Mouse (Mus musculus) adrenal gland, postnatal 14 days (tissue): ENCODE measurements at regions not wholly inside any gene's neighbourhood (a gene's known extent, or its start where the extent isn't known, plus 50 kb on each side); places are given as distances from the start of the nearest gene placed in this dataset.

Experiments used
- DNase-seq: peaks from one replicate; pipeline ENCODE4 v3.0.0; 2021; ENCODE audit warnings: mixed read lengths

DNA sequence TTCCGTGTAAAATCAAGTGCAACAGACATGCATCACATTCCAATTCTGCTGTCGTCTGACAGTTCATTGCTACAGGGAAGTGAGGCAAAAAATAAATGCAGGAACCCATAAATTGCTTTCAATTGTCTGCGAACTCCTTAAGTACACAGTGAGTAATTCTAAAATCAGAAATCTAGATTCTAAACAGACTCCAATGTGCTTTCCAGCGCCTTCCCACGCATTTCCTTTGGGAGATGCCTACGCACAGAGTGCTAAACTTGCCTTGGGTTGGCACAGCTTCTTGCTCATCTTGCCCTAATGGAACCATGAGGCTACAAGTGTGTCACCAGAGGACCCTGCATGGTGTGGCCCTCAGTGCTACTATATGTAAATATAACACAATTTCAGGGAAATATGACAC is 212.6 kb downstream of the Samd5 start:
- no peak for DNase-seq

GRCm38 (mm10) chr10:9459145-9459544 is 215.9 kb downstream of the Samd5 start:
- no peak for DNase-seq

DNA sequence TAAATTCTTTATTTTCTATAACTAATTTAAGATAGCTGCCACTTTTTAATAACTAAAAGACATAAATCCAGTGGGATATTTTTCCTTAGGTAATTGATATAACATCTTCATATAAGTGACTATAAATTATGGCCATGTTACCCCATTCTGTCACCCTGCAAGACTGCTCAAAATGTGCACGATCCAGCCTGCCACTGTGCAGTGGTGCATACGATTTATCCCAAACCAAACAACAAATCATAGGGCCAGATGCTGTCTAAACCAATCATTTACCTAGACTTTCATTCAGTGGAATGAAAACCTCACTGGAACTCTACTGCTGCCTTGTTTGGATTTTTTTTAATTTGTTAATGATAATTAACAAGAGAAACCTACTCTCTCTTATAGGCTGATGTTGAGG is 216.5 kb downstream of the Samd5 start:
- no peak for DNase-seq

DNA sequence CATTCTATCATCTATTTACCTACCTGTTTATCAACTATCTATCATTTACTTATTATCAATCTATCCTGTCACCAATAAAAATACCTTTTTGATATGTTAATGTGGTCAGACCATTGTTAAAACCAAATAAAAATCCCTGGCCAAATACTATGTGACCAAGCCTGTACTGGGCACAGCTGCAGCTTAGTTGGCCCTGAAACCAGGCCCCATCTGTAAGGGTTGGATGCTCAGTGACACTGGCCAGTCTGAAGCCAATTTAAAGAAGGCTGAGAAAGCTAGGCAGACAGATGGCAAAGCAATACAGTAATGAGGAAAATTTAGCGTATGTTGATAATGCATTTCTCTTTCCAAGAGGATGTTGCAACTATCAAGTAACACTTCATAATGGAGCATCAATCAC is 217.8 kb downstream of the Samd5 start:
- no peak for DNase-seq

DNA sequence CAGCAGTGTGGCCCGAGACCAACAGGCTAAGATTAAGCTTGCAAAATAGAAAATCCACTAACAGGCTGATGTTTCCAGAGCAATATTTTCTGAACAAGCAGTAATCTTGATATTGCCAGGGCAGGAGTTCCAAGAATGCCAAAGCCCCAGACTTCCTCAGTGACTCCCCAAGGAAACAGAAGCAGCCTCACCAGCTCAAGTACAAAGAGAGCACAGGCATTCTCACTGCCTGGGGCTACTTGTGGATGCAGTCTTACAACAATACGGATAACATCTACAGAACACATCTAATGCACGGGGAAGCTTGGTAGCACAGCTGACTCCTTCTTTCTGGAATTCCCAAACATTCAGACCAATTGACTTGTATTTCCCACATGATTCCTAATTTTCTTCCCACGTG is 235.9 kb downstream of the Samd5 start:
- no peak for DNase-seq

DNA sequence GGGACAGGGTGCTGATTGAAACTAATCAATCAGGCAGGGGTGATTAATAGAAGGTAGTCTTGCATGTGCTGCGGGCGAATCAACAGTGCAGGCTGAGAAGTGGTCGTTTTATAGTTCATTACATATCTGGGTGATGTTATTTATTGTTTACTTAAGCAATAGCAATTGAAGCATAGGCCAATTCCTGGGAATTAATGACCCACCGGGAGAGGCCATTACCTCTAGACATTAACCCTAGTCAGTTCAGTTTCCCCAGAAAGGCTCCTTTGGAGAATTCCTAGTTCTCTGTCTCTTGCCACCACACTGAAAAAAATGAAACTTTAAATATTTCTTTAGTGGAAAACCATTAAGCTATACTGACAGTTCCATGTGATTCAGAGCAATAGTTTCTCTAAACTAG is 236.6 kb downstream of the Samd5 start:
- DNase-seq, result no peak

- no peak for DNase-seq
Observed at GRCm38 (mm10) chr10:9429085-9429484, 245.9 kb downstream of the Samd5 start.

GRCm38 (mm10) chr10:9420741-9421140 is 254.3 kb downstream of the Samd5 start:
- DNase-seq, result no peak

DNA sequence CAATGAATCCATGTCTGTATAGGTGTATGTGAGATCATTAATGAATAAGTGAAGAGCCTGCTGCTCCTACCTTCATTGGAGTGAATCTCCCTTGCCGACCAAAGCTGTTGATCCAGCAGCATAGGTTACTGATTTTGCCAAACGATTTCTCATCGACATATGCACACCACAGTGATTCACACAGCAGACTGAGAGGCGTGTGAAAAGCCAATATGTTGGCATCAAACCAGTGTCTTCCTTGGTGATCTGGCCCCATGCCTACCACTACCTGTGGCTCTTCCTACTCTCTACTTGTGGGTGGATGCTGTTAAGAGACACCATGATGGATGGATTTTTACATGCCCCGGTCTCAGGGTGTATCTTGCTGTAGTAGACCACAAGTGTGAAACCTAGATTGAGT is 258.3 kb downstream of the Samd5 start:
- DNase-seq, result no peak

DNA sequence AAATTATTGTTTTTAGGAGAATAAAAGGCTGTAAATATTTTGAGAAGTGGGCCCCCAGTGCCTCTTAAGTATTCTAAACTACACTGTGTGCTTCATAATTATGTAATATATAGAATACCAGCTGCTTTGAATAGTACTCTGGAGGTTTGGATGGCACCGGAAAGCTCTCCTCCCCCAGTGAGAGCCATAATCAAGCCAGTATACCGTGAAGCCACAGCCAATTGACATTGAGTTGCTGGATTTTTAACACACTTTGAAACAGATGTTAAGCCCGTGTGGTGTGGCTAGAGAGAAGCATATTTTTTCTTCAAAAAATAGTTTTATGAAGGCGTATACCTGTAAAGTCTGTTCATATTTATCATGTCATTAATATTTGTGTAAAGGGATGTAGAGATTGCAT is 268.9 kb downstream of the Samd5 start:
- DNase-seq, result no peak

DNA sequence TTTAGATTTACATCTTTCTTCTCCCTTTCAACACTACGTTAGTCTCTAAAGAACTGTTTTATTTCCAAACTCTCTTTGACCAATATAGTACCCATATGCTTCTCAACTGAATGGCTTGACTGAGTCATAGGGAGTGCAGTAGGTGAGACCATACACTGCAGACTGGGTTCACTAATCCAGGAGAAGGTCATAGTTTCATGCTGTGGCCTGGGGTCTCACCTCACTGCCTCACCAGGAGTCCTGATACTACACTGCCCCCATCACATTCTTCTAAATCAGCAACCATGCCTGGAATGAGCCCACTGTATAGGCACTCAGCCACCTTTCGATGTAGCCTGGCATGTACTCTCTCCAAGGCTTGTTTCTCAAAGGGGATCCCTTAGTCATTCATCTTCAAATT is 269.6 kb downstream of the Samd5 start:
- DNase-seq, result no peak

DNA sequence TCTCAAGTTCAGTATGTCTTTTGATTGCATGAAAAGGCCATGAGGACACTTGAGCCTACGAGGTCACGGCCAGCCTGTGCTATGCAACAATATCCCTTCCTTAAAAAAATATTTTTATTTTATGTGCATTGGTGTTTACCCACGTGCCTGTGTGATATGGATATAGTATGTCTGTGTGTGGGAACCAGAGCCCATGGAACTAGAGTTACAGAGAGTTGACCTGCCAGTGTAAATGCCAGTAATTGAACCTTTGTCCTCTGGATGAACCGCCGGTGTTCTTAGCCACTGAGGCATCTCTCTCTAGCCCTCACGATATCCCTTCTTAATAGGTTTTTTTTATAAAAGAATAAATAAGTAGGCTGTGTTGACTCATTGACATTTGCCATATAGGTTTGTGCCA is 270.0 kb downstream of the Samd5 start:
- DNase-seq, result no peak

DNA sequence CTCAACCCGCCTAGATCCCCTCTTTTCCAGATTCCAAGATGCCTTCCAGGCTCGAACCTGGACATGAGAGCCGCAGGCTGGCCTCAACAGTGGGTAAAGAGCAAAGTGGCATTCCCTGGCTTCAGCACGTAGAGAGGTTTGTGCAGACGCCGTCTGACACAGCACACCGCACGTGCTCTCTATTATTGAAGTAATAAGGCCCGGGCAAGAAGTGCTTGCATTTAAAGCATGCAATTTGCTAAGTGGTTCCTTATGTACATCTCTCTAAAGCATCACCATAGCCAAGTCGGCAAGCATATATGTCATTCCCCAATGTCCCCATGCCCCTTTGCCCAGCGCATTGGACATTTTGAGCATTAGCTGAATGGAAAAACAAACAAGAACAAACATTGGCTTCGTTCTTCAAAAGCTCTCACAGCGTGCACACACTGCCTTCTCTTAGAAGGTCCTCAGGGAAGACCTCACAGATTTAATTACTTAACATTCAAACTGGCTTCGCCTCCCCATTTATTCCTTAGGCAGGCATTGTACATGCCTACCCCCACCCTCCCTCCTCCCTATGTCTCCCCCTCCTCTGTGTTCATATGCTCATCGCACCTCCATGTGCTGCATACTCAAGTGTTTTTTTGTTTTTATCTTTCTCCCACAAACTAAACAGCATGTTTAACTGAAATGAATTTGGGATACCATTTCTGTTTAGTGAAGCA is 273.9 kb downstream of the Samd5 start:
- DNase-seq, result no peak

DNA sequence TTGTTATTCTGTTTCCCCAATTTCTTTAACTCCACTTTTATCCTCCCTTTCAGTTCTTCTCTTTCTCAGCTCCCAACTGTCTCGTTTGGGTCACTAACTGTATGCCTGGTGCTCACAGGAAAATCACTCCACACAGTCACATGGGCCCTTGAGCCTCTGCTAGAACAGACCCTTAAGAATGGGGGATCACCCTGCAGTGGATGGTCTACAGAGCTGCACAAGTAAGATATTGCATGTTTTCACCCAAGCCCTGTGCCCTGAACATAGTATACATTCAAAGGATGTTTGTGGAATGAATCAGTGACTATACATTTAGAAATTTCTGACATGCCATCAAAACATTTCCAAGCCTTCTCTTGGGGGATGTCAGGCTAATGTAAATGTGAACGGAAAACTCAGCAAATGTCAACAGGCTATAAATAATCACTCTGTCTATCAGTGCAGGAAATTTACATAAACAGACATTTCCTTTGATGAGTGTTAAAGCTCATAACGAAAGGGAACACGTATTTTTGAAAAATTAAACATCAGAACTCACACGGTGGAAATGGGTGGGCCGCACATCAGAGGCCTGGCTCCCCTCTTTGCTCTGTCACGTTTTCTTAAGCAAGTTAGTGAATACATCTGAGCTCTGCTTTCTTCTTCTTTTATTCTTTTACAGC is 297.4 kb downstream of the Samd5 start:
- DNase-seq, result no peak

GRCm38 (mm10) chr10:9362306-9362865 is 312.6 kb downstream of the Samd5 start:
- no peak for DNase-seq

DNA sequence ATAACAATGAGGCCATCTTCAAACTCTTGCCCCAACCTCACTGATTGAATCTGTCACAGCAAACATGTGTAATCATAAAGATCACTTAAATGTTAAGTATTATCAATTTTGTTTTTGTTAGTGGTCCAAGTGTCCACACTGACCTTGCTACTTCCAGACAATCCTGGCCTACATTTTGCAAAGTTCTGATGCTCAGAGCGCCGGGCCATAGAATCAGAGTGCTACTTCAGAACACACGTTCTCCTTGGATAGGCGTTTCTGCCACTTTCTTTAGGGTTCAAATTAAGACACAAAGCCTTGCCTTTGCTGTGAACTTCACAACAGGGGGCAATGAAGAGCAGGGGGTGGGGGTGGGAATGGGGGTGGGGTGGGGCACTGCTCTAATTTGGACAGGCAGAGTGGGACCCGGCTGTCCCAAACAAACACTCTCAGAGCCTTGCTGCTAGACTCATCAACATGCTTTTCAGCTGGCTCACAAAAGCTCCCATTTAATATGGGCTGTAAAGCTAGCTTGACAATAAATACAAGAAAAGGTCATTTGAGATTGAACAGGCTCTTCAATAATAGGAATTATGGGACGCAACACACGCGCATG is 336.7 kb downstream of the Samd5 start:
- DNase-seq, result no peak

- no peak for DNase-seq
Observed at GRCm38 (mm10) chr10:9334245-9334845, 340.7 kb downstream of the Samd5 start.

DNA sequence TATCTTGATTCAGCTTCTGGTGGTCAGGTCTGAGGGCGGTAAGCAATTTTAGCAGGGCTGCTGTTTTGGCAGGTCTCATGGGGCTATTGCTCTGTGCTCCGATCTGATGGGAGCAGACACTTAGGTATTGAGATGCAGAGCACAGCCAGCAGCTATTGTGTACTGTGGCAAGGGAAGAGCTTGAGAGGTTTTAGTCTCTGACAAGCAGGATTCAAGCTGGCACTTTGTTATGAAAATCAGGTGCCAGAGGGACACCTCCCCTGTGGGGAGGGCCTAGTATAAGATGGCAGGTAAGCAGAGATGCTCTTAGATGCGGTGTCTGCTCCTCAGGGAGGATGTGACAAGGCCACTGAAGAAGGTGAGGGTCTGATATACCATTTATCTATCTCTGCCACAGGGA is 343.3 kb downstream of the Samd5 start:
- no peak for DNase-seq

GRCm38 (mm10) chr10:9328324-9328723 is 346.7 kb downstream of the Samd5 start:
- no peak for DNase-seq

- peak; percentile 60 for DNase-seq
Observed at GRCm38 (mm10) chr10:9327881-9328280, 347.1 kb downstream of the Samd5 start.

DNA sequence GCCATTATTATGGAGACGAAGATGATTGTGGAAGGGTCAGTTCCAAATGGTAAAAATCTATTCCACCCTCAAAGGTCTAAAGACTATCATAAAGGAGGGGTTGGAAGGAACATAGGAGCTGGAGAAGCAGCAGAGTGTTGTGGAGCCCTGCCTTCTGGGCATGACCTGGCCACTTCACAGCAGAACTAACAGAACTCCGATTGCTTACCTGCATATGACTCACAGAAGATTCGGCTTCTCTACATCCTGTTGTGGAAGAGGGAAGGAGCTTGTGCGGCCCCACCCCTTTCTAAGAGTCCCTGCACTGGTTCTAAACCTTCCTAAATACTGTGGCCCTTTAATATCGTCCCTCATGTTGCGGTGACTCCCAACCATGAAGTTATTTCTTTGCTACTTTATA is 362.7 kb downstream of the Samd5 start:
- no peak for DNase-seq

- DNase-seq, result no peak
Observed at GRCm38 (mm10) chr10:9310346-9310745, 364.7 kb downstream of the Samd5 start.

DNA sequence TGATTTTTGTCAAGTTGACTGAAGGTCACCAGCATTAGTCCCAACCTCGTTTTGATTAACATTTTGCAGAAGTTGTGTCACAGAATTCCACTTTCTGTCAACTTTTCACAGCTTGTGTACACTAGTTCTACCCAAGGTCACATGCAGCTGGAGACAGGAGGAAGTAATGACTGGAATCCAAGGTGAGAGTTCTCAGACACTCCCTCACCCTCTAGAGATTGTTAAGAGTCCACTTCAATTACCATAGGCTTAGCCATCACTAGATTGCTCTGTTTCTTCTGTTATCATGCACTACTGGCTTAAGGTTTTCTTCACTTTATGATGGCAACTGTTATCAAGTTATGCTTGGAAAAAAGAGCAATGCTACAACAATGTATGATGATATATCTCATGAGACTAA is 379.0 kb downstream of the Samd5 start:
- no peak for DNase-seq
